Mouse (Mus musculus): ENCODE measurements around the gene H2-K1. TPM values are rescaled to one million over a fixed set of nuclear protein-coding genes. Genes with fewer than 3 reads are reported as not detected.

H2-K1 gene
- polyA plus RNA-seq, 1 experiment from 2014 or later = 10.9 TPM

- no peaks in the 10 kb centered on the region for H3K9me3 ChIP-seq (ENCODE audit: control insufficient read depth, low read length)
- no peak for ATAC-seq (ENCODE audit: low read depth)
- peak overlapping the region; percentile 49 for H3K4me3 ChIP-seq (ENCODE audit: low read depth, low read length)
- WGBS = 82% methylated on average over 10 of the region's 10 CpGs
- H3K9ac ChIP-seq (replicated peaks; ENCODE audit: low read depth, low read length) = peak overlapping the region; percentile 72
- peaks cover 22% of the 10 kb centered on the region; the same call in 1 of the 2 replicates for H3K36me3 ChIP-seq (ENCODE audit: control insufficient read depth, insufficient read depth, low read length)
- H3K4me2 ChIP-seq (ENCODE audit: low read depth, low read length) = peak overlapping the region; percentile 95
- H3K27ac ChIP-seq (ENCODE audit: low read depth, low read length) = peak overlapping the region; percentile 90; the same call in 1 of the 2 replicates
- H3K4me1 ChIP-seq (ENCODE audit: control insufficient read depth, insufficient read depth, low read length) = peaks cover 39% of the 10 kb centered on the region
- H3K27me3 ChIP-seq (ENCODE audit: control insufficient read depth, insufficient read depth, low read length) = no peaks in the 10 kb centered on the region
Observed at GRCm38 (mm10) chr17:33950131-33950625, 50.0 kb downstream of the H2-K1 start.

DNA sequence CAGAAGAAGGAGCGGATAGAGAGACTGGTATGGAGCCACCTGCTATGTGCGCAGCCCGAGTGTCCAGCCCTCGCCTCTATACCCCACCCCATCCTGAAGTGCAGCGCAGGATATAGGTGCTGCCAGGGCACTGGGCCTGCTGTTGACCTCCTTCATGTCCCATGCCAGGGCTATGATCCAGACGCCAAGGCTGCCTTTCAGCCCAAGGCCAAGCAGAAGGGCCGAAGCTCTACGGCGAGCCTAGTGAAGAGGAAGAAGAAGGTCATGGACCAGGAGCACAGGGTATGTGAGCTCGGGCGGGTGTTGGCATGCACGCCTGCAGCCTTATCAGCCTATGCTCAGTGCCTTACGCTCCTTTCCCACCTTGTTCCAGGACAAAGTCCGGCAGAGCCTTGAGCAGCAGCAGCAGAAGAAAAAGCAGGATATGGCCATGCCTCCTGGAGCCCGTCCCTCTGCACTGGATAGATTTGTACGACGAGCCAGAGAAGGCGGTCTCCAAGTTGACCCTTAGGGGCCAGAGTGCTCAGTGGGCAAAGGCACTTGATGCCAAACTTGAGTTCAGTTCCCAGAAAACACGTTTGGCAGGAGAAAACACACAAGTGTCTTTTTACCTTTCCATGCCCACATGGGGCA, 51.1 kb downstream of the H2-K1 start:
- WGBS = 91% methylated on average over 19 of the region's 19 CpGs
- H3K9me3 ChIP-seq (ENCODE audit: control insufficient read depth, low read length) = no peaks in the 10 kb centered on the region
- H3K4me2 ChIP-seq (ENCODE audit: low read depth, low read length) = no peak overlapping the region
- no peak overlapping the region for H3K9ac ChIP-seq (replicated peaks; ENCODE audit: low read depth, low read length)
- peaks cover 30% of the 10 kb centered on the region for H3K4me1 ChIP-seq (ENCODE audit: control insufficient read depth, insufficient read depth, low read length)
- no peak for ATAC-seq (ENCODE audit: low read depth)
- H3K27ac ChIP-seq (ENCODE audit: low read depth, low read length) = no peak overlapping the region
- H3K36me3 ChIP-seq (ENCODE audit: control insufficient read depth, insufficient read depth, low read length) = peaks cover 26% of the 10 kb centered on the region
- no peaks in the 10 kb centered on the region for H3K27me3 ChIP-seq (ENCODE audit: control insufficient read depth, insufficient read depth, low read length)
- no peak overlapping the region for H3K4me3 ChIP-seq (ENCODE audit: low read depth, low read length)

GRCm38 (mm10) chr17:33948090-33948904, 51.9 kb downstream of the H2-K1 start:
- Histone ChIP-seq H3K4me1 (ENCODE audit: control insufficient read depth, insufficient read depth, low read length) (peaks cover 24% of the 10 kb centered on the region), H3K9ac (replicated peaks; ENCODE audit: low read depth, low read length) (no peak overlapping the region), H3K36me3 (ENCODE audit: control insufficient read depth, insufficient read depth, low read length) (peaks cover 25% of the 10 kb centered on the region), H3K27ac (ENCODE audit: low read depth, low read length) (no peak overlapping the region), H3K4me2 (ENCODE audit: low read depth, low read length) (no peak overlapping the region), H3K27me3 (ENCODE audit: control insufficient read depth, insufficient read depth, low read length) (no peaks in the 10 kb centered on the region), H3K4me3 (ENCODE audit: low read depth, low read length) (no peak overlapping the region), H3K9me3 (ENCODE audit: control insufficient read depth, low read length) (no peaks in the 10 kb centered on the region)
- ATAC-seq (ENCODE audit: low read depth) = no peak
- 87% methylated on average over 22 of the region's 22 CpGs for WGBS

DNA sequence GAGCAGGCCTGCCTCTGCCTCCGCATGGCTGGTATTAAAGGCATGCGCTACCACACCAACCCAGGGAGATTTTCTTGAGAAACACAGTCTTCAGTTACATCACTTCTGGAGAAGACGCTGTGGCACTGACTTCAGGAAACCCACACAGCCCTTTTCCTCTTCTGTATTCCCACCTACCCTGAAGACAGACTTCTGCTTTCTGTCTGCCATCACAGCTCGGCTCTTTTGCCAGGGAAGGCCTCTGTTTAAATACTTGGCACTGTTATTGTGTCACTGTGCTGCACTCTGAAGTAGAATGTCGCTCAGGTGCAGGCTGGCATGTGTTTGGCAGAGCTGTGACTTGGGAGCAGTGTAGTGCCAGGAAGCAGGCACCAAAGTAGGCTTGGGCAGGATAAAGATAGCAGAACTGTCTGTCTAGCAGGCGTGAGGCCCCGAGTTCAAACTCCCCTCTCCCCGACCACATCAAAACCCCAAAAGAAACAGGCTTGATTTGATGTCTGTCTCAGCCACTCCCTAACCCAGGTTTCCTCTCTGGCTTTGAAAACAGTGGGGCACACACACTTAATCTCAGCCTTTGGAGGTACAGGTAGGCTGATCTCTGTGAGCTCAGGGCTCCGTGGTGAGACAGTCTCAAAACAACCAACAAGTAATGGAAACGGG, 52.6 kb downstream of the H2-K1 start:
- 97% methylated on average over 10 of the region's 10 CpGs for WGBS
- no peak for ATAC-seq (ENCODE audit: low read depth)
- Histone ChIP-seq H3K36me3 (ENCODE audit: control insufficient read depth, insufficient read depth, low read length) (peaks cover 23% of the 10 kb centered on the region), H3K9ac (replicated peaks; ENCODE audit: low read depth, low read length) (no peak overlapping the region), H3K27me3 (ENCODE audit: control insufficient read depth, insufficient read depth, low read length) (no peaks in the 10 kb centered on the region), H3K4me2 (ENCODE audit: low read depth, low read length) (no peak overlapping the region), H3K4me3 (ENCODE audit: low read depth, low read length) (no peak overlapping the region), H3K9me3 (ENCODE audit: control insufficient read depth, low read length) (no peaks in the 10 kb centered on the region), H3K4me1 (ENCODE audit: control insufficient read depth, insufficient read depth, low read length) (peaks cover 24% of the 10 kb centered on the region), H3K27ac (ENCODE audit: low read depth, low read length) (no peak overlapping the region)

MicroRNA genes within 50 kb of the gene (microRNA counts, 519-probe panel; counts per million panel counts)
- microRNA mmu-miR-219 = 4,967 counts per million, percentile 69 among the panel's probes with 10 or more counts

Small RNA genes within 50 kb of the gene (microRNA-seq; reads per million reads assigned to microRNA genes)
- gene Mir219a-1 (not detected), gene Mir219c (not detected)

Other genes starting within 250 kb of the H2-K1 start
- 449 and 532 TPM in 2 replicates for gene Rab11b, start 239.8 kb downstream of the H2-K1 start, polyA plus RNA-seq (2014; fragmentation: Nextera tagmentation; extraction: Ambion mirVana)
- gene Angptl4, start 218.5 kb downstream of the H2-K1 start, polyA plus RNA-seq (2014; fragmentation: Nextera tagmentation; extraction: Ambion mirVana) = 9.7 and 20.6 TPM in 2 replicates
- 40.1 and 42.1 TPM in 2 replicates for gene Kank3, start 189.8 kb downstream of the H2-K1 start, polyA plus RNA-seq (2014; fragmentation: Nextera tagmentation; extraction: Ambion mirVana)
- 550 and 584 TPM in 2 replicates for gene Rps28, start 175.8 kb downstream of the H2-K1 start, polyA plus RNA-seq (2014; fragmentation: Nextera tagmentation; extraction: Ambion mirVana)
- gene Ndufa7, start 175.8 kb downstream of the H2-K1 start, polyA plus RNA-seq (2014; fragmentation: Nextera tagmentation; extraction: Ambion mirVana) = 529 and 591 TPM in 2 replicates
- gene Cd320, start 157.3 kb downstream of the H2-K1 start, polyA plus RNA-seq (2014; fragmentation: Nextera tagmentation; extraction: Ambion mirVana) = 52.1 and 54.1 TPM in 2 replicates
- gene Gm7029, start 126.5 kb downstream of the H2-K1 start, polyA plus RNA-seq (2014; fragmentation: Nextera tagmentation; extraction: Ambion mirVana) = not detected in 2 replicates
- 1.1 and 1.6 TPM in 2 replicates for gene Kifc1, start 109.7 kb downstream of the H2-K1 start, polyA plus RNA-seq (2014; fragmentation: Nextera tagmentation; extraction: Ambion mirVana)
- 0.70 and 0.79 TPM in 2 replicates for gene Platr17, start 95.2 kb downstream of the H2-K1 start, polyA plus RNA-seq (2014; fragmentation: Nextera tagmentation; extraction: Ambion mirVana)
- 46.0 and 54.1 TPM in 2 replicates for gene Daxx, start 90.9 kb downstream of the H2-K1 start, polyA plus RNA-seq (2014; fragmentation: Nextera tagmentation; extraction: Ambion mirVana)
- 35.7 and 36.2 TPM in 2 replicates for gene Tapbp, start 84.4 kb downstream of the H2-K1 start, polyA plus RNA-seq (2014; fragmentation: Nextera tagmentation; extraction: Ambion mirVana)
- 6.5 and 8.9 TPM in 2 replicates for gene Zbtb22, start 84.4 kb downstream of the H2-K1 start, polyA plus RNA-seq (2014; fragmentation: Nextera tagmentation; extraction: Ambion mirVana)
- 48.8 and 51.3 TPM in 2 replicates for gene Rgl2, start 70.8 kb downstream of the H2-K1 start, polyA plus RNA-seq (2014; fragmentation: Nextera tagmentation; extraction: Ambion mirVana)
- 168 TPM in 2 replicates for gene Pfdn6, start 60.0 kb downstream of the H2-K1 start, polyA plus RNA-seq (2014; fragmentation: Nextera tagmentation; extraction: Ambion mirVana)
- gene Wdr46, start 59.7 kb downstream of the H2-K1 start, polyA plus RNA-seq (2014; fragmentation: Nextera tagmentation; extraction: Ambion mirVana) = 18.9 TPM in 2 replicates
- gene B3galt4, start 48.9 kb downstream of the H2-K1 start, polyA plus RNA-seq (2014; fragmentation: Nextera tagmentation; extraction: Ambion mirVana) = 6.2 and 8.9 TPM in 2 replicates
- 57.9 and 59.9 TPM in 2 replicates for gene Vps52, start 44.5 kb downstream of the H2-K1 start, polyA plus RNA-seq (2014; fragmentation: Nextera tagmentation; extraction: Ambion mirVana)
- 825 and 874 TPM in 2 replicates for gene Rps18, start 44.3 kb downstream of the H2-K1 start, polyA plus RNA-seq (2014; fragmentation: Nextera tagmentation; extraction: Ambion mirVana)
- gene Ring1, start 24.3 kb upstream of the H2-K1 start, polyA plus RNA-seq (2014; fragmentation: Nextera tagmentation; extraction: Ambion mirVana) = 5.6 and 7.3 TPM in 2 replicates
- gene H2-Ke6, start 27.7 kb upstream of the H2-K1 start, polyA plus RNA-seq (2014; fragmentation: Nextera tagmentation; extraction: Ambion mirVana) = 70.1 and 72.1 TPM in 2 replicates
- gene Slc39a7, start 31.3 kb upstream of the H2-K1 start, polyA plus RNA-seq (2014; fragmentation: Nextera tagmentation; extraction: Ambion mirVana) = 77.9 and 90.8 TPM in 2 replicates
- 29.1 and 30.8 TPM in 2 replicates for gene Rxrb, start 31.5 kb upstream of the H2-K1 start, polyA plus RNA-seq (2014; fragmentation: Nextera tagmentation; extraction: Ambion mirVana)
- gene Col11a2, start 39.1 kb upstream of the H2-K1 start, polyA plus RNA-seq (2014; fragmentation: Nextera tagmentation; extraction: Ambion mirVana) = 3.6 and 4.5 TPM in 2 replicates
- gene H2-Oa, start 92.0 kb upstream of the H2-K1 start, polyA plus RNA-seq (2014; fragmentation: Nextera tagmentation; extraction: Ambion mirVana) = not detected in 2 replicates
- 19.1 and 20.7 TPM in 2 replicates for gene H2-DMa, start 119.2 kb upstream of the H2-K1 start, polyA plus RNA-seq (2014; fragmentation: Nextera tagmentation; extraction: Ambion mirVana)
- gene Brd2, start 122.3 kb upstream of the H2-K1 start, polyA plus RNA-seq (2014; fragmentation: Nextera tagmentation; extraction: Ambion mirVana) = 109 and 160 TPM in 2 replicates
- gene H2-DMb2, start 143.0 kb upstream of the H2-K1 start, polyA plus RNA-seq (2014; fragmentation: Nextera tagmentation; extraction: Ambion mirVana) = 0.16 and 0.18 TPM in 2 replicates
- gene H2-DMb1, start 152.7 kb upstream of the H2-K1 start, polyA plus RNA-seq (2014; fragmentation: Nextera tagmentation; extraction: Ambion mirVana) = 0.33 and 0.43 TPM in 2 replicates
- gene Tap1, start 187.2 kb upstream of the H2-K1 start, polyA plus RNA-seq (2014; fragmentation: Nextera tagmentation; extraction: Ambion mirVana) = 0.68 and 2.0 TPM in 2 replicates
- gene Psmb9, start 187.4 kb upstream of the H2-K1 start, polyA plus RNA-seq (2014; fragmentation: Nextera tagmentation; extraction: Ambion mirVana) = 0.63 and 1.3 TPM in 2 replicates
- gene Psmb8, start 197.4 kb upstream of the H2-K1 start, polyA plus RNA-seq (2014; fragmentation: Nextera tagmentation; extraction: Ambion mirVana) = 0.76 and 3.5 TPM in 2 replicates
- 0.70 and 0.90 TPM in 2 replicates for gene Tap2, start 203.2 kb upstream of the H2-K1 start, polyA plus RNA-seq (2014; fragmentation: Nextera tagmentation; extraction: Ambion mirVana)
- not detected in 2 replicates for gene H2-Ob, start 238.6 kb upstream of the H2-K1 start, polyA plus RNA-seq (2014; fragmentation: Nextera tagmentation; extraction: Ambion mirVana)

Measured in neural tube, embryonic 14.5 days (tissue).